Mouse (Mus musculus) midbrain, embryonic 13.5 days (tissue): ENCODE measurements around the gene Cd40lg. TPM values are rescaled to one million over a fixed set of nuclear protein-coding genes. Genes with fewer than 3 reads are reported as not detected.

Experiments used
- polyA plus RNA-seq: library from polyadenylated mRNA; unstranded; fragments of >200 nt; fragmentation: Nextera tagmentation; extraction: Ambion mirVana; gene quantifications from 2 replicates; pipeline ENCODE4 v1.2.1, GENCODE M21; 2015

The Cd40lg gene
- polyA plus RNA-seq, 1 experiment from 2014 or later, result not detected

Other genes with a start within 250 kb of the Cd40lg start
- 0.07 TPM in 1 of 2 replicates, not detected in the other for gene Brs3, start 169.1 kb upstream of the Cd40lg start, polyA plus RNA-seq
- gene Htatsf1, start 158.6 kb upstream of the Cd40lg start, polyA plus RNA-seq, result 96.2 and 105 TPM in 2 replicates
- not detected in 2 replicates for gene Vgll1, start 124.0 kb upstream of the Cd40lg start, polyA plus RNA-seq
- 5.7 and 6.2 TPM in 2 replicates for gene Arhgef6, start 126.6 kb downstream of the Cd40lg start, polyA plus RNA-seq
- 254 and 268 TPM in 2 replicates for gene Rbmx, start 180.9 kb downstream of the Cd40lg start, polyA plus RNA-seq
- gene Gm364, start 197.0 kb downstream of the Cd40lg start, polyA plus RNA-seq, result not detected in 2 replicates